Mouse (Mus musculus) cerebellum, adult 8-10 months (tissue): ENCODE measurements at regions not wholly inside any gene's neighbourhood (a gene's known extent, or its start where the extent isn't known, plus 50 kb on each side); places are given as distances from the start of the nearest gene placed in this dataset.

Experiments
- DNase-seq: peaks from one replicate; pipeline ENCODE4 v3.0.0; 2022

DNA sequence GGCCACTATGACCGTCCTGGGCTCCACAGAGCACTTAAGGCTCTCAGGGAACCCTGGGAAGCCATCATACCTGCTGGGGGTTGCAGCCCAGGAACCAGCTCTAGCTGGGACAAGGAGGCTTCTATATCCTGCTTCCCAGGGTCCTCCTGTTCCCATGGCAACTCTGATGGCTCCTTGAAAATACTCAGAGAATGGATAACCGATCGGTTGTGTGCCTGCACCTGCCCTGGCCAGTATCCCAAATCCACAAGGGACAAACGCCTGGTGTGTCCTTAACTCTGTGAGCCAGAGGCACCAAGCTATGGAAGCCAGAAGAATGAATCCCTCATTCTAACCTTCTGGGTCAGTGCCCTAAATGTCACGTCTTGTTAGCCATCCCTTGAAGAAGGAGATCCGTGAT, 469.6 kb upstream of the Gulo start:
- DNase-seq, result no peak

DNA sequence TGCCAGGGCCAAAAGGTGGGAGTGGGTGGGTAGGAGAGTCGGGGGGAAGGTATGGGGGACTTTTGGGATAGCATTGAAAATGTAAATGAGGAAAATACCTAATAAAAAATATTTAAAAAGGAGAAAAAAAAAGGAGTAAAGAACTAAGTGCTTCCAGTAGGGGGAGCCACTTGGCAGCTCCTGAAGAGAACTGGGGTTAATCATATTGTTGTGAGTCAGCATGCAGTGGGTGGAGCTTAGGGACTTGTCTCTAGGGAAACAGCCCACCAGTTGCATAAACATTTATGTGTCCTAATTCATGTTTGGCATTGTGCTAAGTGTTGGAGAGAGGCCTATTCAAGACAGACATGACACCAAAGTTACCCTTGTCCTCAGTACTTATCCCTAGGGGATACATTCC, 466.0 kb upstream of the Gulo start:
- DNase-seq, result no peak

DNA sequence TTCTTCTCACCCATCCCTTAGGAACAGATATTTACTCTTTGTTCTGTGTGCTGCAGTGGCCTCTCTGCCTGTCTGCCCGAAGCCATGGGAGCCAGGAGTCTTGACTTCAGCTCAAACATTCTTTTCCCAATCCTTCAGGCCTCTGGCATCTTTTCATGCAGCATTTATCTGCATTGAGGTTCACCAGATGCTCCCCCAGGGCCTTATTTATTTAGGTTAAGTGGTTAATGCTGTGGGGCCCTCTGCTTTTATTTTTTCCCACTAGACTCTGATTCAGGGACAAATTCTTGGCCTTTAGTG, 464.2 kb upstream of the Gulo start:
- no peak for DNase-seq

DNA sequence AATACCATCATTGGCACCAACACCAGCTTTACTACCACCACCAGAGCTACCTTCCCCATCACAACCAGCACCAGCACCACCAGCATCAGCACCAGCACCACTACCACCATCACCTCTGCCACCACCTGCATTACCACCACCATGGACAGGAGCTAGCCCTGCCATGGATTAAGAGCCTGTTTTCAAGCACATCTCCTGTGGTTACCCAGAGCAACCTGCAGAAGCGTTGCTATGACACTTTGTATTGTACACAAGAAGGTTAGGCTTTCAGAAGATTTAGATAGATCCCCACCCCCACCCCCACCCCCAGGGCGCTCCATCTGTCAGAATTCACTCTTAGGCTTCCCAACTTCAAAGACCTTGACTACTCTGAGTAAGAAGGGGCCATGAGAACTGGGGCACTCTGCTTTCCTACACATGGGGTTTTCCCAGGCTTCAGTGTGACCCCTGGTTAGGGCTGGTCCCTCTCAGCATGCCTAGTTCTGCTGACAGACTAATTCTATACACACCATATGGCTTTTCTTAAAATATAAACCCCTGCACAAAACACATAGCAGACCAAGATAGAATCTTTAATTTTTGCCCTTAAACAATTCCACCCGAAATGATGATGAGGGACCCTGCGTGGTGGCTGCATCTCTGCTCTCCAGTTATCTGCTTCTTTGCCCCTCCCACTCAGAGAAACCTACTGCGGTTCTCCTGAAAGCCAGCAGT, 463.7 kb upstream of the Gulo start:
- DNase-seq, result no peak

DNA sequence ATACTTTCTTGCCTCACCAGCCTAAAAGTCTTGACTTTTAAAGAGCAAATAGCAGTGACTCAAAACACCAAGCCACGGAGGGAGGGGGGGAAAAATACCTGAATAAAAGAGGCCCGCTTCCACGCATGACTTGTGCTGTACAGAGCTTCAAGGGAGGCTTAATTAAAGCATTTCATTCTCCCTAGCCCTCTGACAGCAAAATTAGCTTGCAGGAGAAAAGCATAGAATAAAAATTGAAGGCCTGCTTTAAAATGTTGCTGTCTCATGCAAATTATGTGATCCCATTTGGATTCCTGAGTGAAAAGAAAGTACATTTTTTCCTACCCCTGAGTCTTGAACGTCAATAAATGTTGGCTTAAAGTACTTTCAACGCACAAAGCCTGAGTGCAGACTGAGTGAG, 453.1 kb upstream of the Gulo start:
- DNase-seq, result no peak

DNA sequence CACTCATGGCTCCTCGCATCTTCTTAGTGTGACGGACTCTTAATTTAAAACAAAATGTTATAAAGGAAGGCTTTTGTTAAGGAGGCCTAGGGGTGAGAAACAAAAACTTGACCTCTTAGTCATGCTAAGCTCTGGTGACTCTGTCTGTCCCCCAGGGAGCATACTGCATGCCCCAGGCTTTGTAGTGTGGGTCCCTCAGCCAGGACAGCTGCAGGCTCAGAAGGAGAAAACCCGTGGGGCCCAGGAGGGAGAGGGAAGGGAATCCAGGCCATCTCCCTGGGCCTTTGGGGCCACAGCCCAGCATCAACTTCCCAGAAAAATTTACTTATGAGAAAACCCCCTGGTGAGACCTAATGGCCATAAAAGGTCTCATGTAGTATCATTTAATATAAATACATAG, 451.8 kb upstream of the Gulo start:
- no peak for DNase-seq

DNA sequence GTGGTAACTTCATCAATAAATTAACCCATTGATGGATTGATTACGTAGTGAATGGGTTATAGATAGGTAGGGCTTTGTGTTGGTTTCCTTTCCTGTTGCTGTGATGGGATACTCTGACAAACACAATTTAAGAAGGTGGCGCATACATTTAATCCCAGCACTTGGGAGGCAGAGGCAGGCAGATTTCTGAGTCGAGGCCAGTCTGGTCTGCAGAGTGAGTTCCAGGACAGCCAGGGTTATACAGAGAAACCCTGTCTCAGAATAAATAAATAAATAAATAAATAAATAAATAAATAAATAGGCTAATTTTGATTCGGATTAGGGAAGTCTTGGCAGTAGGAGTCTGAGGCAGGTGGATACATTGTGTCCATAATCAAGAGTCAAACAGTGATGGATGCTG, 449.7 kb upstream of the Gulo start:
- DNase-seq, result no peak

DNA sequence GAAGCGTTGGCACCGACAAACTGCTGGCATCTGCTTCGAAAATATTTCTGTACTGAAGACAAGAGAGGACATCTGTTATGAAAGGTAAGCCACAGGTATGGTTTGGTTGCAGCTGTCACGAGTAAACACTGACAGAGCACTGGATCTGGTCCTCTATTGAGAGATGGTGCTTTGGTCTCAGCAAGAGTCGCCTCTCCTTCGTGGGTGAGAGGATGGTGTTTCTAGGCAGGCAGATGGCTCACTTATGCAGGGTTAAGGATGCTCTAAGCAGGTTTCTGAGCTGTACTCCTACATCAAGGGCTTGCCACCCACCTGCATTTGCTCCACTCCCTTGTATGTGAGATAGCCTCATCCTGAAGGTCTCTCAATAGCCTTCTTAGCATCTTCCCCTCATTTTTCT, 448.3 kb upstream of the Gulo start:
- DNase-seq, result no peak

DNA sequence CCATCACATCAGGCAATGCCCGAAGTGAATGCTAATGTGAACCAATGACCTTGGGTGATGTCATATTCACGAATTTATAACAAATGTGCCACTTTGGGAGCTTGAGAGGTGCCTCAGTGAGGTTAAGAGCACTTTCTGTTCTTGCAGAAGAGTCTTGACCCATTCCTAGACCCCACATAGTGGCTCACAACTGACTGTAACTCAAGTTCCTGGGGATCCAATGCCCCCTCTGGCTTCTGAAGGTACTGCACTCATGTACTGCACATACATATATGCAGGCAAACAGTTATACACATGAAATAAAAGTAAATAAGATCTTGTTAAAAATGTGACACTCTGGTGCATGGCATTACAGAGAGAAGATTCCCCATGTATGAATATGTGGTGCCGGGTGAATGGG, 443.8 kb upstream of the Gulo start:
- DNase-seq, result no peak

DNA sequence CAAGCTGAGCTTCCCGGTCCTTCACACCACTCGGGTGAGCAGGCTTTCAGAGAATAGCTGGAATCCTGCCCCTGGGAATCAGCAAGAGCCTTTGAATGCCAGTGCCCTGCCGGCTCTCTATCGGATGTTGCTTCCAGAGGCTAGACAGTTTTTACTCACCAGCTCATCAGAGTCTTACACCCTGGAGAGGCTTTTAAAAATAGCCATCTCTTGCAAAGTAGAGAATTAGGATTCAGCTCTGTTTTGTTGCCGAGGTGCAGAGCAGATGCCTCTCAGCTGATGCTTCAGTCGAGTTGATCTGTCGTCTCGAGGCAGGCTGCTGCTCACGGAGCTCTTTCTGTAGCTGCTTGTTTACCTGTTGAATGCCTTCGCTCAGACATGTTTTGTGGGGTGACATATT, 441.3 kb upstream of the Gulo start:
- DNase-seq, result no peak

DNA sequence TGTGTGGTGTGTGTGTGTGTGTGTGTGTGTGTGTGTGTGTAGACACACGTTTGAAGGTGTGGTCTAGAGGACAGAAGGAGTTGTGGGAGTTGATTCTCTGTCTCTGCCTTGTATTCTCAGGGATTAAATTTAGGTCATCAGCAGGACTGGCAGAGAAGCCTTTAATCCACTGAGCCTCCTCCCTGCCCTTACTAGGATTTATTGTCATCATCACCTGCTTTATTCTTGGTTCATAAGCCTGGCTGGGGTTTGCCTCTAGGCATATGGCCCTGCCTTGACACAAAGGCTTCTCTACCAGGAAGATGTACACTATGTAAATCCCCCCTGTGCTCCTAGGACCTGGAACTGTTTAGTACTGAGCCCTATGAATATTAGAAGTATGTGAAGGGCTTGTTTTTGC, 433.6 kb upstream of the Gulo start:
- DNase-seq, result no peak

DNA sequence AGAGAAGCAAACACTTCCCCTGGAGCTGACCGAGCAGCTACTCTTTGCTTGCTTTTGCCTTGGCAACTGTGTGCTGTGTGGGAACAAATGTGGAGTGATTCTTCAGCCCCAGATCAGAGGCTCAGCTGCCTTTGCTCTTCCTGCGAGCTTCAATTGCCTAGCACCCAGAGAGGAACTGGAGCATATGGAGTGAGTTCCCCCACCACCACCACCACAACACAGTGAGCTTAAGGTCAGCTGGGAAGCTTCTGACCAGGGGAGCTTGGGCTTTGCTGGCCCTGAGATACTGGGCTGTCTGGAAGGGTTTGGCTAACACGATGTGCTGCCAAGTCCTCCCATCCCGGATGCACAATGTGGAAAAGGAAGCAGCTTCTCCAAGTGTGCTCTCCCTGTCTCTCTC, 432.8 kb upstream of the Gulo start:
- no peak for DNase-seq

DNA sequence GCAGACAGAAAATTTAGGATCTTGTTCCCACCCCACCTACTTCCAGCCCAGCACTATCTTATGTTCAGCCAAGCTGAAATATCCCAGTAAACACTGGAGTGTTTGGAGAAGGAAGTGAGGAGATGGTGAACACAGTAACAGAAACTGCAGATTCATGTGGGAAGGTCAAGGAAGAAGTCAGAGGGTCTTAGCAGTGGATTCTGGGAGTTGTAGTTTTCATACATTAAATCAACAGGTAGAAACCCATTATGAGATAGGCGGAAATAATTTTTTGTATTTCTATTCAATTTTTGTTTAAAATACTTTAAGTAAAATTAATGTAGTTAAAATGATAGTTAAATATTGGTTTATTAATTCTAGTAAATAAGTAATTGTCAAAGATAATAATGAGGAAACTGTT, 429.6 kb upstream of the Gulo start:
- no peak for DNase-seq

DNA sequence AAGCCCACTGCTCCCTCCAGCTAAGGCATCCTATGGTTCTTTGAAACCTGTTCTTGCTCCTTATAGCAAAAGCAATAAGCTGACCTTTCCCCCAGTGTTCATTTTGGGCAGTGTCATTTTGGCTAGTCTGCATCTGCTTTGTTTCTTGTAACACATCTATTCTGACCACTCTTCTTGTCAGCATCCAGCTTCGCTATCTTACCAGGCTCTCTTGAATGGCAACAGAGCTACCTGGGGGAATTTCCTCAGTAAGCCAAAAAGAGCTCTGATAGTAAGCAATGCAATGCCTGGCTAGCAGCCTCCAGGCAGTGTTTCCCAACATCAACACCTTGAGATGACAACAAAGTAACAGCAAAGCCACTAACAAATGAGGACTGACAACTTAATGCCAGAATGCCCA, 429.0 kb upstream of the Gulo start:
- no peak for DNase-seq

DNA sequence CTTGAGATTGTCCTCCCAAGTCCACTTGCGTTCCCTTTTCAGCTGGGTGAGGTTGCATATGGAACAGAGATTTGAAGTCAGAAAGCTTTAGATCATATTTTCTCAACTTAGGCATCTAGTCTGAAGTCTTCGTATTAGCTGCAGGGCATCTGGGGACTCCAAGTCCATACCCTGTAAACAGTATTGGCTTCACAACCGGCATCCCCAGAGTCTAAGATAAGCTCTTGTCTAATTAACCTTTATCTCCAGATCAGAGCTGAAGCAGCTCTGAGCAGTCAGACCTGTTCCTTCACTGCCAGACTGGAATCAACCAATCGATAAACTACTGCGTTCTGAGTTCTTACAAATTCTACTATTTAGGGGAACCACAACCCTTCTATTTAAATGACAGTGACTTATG, 422.6 kb upstream of the Gulo start:
- DNase-seq, result no peak

DNA sequence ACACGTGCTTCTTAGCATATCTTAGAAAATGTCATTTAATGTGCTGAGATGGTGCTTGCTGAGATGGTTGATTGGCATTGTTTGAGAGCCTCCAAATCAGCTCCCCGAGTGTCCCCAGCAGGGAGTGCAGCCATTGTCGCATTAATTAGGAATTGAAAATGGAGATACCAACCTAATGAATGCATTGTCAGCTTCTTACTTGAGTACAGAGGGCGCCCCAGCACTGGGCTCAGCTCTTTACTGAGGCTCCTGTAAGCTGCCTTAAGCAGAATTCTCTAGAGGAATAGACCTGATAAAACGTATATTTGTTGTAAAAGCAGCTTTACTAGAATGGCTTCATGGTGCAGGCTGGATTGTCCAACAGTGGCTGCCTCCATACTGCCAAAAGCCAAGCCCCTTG, 415.1 kb upstream of the Gulo start:
- DNase-seq, result no peak
